Mouse (Mus musculus): ENCODE measurements around the gene Pip4k2b.
"Not testable (repeated sequence)": the region's sequence is repeated elsewhere in the genome, so short reads cannot be mapped to it uniquely, and the experiment has no call there.

Pip4k2b gene

GRCm38 (mm10) chr11:97744063-97744717 lies at the start of gene Pip4k2b:
Gene Pip4k2b, minus strand, starts transcription at chr11:97744704.
- no peak for DNase-seq (ENCODE audit: extremely low spot score, low spot score)

- DNase-seq (ENCODE audit: extremely low spot score, low spot score), result no peak
These were observed 48.7 kb upstream of the Pip4k2b start for GRCm38 (mm10) chr11:97793165-97793564.

- DNase-seq (ENCODE audit: extremely low spot score, low spot score), result not testable (repeated sequence)
These were observed 46.4 kb upstream of the Pip4k2b start for GRCm38 (mm10) chr11:97790778-97791438.

DNA sequence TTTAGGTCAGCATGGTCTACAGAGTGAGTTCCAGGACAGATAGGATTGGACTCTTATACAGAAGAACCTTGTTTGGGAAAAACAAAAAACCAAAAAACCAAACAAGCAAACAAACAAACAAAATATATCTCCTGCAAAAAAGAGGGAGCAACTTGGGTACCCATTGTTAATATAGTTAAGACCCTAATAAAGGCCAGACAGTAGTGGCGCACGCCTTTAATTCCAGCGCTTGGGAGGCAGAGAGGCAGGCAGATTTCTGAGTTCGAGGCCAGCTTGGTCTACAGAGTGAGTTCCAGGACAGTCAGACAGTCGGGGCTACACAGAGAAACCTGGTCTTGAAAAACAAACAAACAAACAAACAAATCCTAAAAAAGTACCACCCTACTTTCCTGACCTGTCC lies 45.2 kb upstream of the Pip4k2b start:
- no peak for DNase-seq (ENCODE audit: extremely low spot score, low spot score)

DNA sequence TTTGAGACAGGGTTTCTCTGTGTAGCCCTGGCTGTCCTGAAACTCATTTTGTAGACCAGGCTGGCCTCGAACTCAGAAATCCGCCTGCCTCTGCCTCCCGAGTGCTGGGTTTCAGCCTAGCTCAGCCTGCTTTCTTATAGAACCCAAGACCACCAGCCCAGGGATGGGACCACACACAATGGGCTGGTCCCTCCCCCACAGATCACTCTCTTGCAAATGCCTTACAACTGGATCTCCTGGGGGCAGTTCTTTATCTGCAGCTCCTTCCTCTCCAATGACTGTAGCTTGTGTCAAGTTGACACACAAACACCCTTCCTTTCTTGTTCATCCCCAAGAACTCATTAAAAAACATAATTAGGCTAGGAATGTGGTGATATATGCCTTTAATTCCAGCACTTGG lies 43.5 kb upstream of the Pip4k2b start:
- DNase-seq (ENCODE audit: extremely low spot score, low spot score), result no peak

DNA sequence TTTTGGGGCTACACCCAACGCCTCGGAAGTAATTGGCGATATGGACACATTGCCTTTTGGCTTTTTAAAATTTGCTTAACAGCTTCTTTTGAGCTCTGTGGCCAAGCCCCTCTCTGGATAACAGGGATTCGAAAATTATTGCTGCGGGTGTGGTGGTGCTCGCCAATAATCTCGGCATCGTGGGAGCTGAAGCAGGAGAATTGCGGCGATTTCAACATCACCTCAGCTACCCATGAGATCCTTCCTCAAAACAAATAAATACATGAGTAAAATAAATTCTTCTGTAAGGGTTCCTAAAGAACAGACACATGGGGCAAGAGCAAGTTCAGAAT lies 38.0 kb upstream of the Pip4k2b start:
- no peak for DNase-seq (ENCODE audit: extremely low spot score, low spot score)

DNA sequence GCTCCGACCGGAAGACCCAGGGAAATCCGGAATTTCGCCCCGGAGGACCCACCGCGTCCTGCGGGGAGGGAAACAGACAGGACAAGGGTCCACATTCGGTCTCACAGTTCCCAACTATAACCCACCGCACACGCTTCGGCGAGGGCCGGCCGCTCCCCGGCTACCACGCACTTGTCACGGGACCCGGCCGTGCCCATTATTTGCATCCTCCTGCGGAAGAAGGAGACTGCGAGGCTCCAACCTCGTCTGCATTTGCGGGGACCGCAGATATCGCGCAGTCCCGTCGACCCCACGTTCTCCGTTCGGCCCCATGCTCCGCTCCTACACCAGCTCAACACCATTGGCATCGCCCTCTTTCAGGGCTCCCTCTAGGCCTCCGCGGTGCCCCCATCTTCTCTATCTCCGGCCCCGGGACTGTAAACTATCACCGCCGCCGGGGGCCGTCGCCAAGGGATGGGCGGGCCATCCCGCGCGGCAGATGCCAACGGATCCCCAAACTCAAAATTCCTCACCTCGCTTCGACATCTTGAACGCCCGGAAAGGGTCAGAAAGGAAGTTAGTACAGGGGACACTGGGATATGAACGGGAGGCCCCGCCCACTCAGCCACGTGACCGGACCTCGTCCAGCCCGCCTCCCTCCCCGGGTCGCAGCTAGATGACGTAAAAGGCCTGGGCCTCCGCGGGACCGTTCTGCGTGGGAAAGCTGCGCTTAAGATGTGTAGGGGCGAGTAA lies 37.5 kb upstream of the Pip4k2b start, which contains the start of gene Rpl23:
Rpl23 (minus strand) TSS at position 606 of the 732 bp plus-strand sequence.
- peak; percentile 99 for DNase-seq (ENCODE audit: extremely low spot score, low spot score)

DNA sequence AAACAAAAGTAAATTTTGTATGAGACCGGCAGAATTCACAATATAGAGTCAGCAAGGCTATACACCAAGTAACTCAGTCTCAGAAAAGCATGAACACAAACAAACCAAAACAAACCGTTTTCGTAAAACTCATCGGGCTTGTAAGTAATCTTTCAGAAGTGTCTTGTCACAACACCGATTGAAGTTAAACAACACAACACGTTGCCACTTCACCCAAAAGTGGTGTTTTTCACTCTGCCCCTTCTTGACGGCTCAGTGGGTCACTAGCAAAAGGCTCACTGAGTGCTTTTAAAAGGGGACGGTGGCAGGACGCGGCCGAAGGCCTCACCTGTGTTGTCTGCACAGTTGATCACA lies 37.0 kb upstream of the Pip4k2b start:
- no peak for DNase-seq (ENCODE audit: extremely low spot score, low spot score)

DNA sequence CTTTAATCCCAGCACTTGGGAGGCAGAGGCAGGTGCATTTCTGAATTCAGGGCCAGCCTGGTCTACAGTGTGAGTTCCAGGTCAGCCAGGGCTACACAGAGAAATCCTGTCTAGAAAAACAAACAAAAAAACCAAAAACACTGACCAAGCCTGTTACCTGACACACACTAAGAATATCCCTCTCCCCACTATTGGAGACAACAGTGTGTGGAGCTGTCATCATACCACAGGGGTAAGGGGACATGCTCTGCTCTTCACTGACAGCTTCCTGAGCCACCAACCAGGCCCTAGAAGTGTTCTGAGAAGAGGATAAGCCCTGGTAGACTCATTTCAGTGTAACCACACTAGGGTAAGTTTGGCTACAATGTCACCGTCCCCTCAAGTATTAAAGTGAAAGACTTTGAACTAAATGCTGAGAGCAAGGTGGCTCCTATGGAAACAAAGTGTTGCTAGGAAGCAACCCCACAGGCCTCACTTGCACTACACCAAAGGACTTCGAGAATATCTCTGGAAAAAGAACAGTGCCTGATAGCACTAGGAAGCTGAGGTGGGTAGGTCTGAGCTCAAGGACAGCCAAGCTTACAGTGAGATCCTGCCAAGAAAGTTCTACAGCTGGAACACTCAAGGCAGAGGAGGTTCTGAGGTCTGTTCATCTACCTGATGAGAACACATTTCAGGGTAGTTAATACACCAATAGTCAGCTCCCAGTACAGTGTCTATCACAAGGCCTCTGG lies 35.6 kb upstream of the Pip4k2b start:
- DNase-seq (ENCODE audit: extremely low spot score, low spot score), result no peak

GRCm38 (mm10) chr11:97778918-97779317 lies 34.4 kb upstream of the Pip4k2b start:
- DNase-seq (ENCODE audit: extremely low spot score, low spot score), result no peak

DNA sequence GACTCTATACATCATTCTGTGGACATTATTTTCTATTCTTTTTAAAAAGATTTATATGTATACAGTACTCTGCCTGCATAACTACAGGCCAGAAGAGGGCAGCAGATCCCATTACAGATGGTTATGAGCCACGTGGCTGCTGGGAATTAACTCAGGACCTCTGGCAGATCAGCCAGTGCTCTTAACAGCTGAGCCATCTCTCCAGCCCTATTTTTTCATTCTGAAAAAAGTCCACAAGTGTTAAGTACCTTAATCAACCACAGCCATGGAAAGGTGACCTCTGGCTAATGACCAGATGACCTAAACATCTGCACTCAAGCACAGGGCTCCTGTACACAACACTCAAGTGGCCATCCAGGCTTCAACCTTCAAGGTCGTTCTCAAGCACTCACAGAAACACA lies 32.6 kb upstream of the Pip4k2b start:
- peak; percentile 31 for DNase-seq (ENCODE audit: extremely low spot score, low spot score)

DNA sequence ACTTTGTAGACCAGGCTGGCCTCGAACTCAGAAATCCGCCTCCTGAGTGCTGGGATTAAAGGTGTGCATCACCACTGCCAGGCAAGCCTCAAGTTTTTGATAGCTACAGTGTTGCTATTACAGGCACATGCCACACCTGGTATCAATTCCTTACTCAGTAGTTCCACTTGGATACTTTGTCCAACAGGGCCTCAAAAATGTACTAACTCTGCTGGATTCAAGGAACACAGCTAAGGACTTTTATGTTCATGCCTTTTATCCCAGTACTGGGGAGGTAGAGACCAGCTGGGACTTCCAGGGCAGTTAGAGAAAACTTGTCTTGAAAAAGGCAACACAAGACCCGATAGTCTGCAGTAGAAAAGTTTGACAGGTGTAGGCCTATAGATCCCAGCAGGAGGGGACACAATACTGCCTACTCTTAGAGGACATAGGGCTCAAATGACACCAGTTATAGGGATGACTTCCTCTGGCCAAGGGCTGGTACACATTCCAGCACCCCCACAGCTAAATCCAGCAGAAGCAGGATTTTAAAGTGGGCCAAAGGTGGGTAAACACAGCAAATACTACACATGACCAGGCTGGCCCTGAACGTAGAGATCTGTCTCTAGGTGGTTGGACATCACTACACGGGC lies 32.1 kb upstream of the Pip4k2b start:
- no peak for DNase-seq (ENCODE audit: extremely low spot score, low spot score)

DNA sequence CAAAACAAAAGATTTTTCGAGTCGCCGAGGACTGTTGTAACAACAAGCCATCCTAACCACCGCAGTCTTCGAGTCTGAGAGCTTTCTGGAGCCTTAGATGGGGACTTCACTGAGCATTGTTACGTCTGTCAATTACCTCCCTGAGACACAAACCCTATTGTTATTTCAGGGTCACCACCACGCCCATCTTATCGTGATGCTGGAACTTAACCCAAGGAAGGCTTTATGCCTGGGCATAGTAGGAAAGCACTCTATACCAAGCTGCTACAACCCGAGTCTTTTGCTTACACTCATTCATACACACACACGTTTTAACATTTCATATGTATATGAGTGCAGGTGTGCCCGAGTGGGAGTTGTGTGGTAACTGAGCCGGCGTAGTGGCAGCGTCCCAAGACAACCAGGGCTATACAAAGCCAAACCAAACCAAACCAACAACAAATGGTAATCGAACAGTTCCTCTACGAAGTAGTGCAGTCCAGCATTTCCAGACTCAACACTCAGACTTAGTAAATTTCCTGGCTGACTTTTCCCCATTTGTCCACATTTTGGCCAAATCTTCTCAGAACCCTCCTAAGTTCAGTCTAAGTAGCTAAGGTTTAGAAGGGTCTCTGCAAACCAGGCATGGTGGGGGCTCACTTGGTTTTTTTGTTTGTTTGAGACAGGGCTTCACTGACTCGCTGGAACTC lies 31.4 kb upstream of the Pip4k2b start, which contains the start of gene 1700001P01Rik:
1700001P01Rik (minus strand) TSS at position 111 of the 689 bp plus-strand sequence.
- DNase-seq (ENCODE audit: extremely low spot score, low spot score), result no peak

DNA sequence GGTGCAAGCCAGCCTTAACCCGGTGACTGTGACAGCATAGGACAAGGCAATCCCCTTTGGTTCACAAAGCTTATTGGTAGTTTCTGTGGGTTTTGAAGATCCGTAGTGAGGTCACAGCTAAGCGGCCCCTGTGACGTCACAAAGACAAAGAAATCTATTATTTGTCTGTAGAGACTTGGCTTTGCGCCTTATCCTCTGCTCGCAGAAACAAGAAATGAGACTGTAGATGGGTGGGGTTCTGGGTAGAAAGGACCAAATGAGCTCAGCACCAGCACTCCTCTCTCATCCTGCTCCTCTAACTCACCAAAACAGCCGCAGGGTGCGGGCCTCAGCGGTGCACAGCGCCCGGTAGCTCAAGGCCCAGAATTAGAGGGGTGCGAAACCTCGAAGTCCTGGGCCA lies 30.7 kb upstream of the Pip4k2b start:
- DNase-seq (ENCODE audit: extremely low spot score, low spot score), result no peak

GRCm38 (mm10) chr11:97771410-97771809 lies 26.9 kb upstream of the Pip4k2b start:
- no peak for DNase-seq (ENCODE audit: extremely low spot score, low spot score)

DNA sequence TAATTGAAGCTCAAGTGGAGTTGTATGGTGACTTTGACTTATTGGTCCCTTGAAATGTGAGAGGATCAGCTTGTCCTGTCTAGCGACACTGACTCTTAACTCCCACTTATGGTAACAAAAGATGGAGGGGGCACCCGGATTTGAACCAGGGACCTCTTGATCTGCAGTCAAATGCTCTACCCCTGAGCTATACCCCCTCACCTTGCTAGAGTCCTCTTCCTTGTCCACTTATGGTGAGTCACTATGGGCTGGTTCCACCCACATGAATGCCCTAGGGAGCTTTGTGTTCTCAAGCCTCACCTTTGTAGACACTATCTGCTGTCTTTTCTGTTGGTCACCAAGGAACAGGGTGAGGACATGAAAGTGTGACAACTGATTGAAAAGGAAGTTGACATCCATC lies 25.2 kb upstream of the Pip4k2b start:
- no peak for DNase-seq (ENCODE audit: extremely low spot score, low spot score)

- peak; percentile 94 for DNase-seq (ENCODE audit: extremely low spot score, low spot score)
These were observed 21.8 kb upstream of the Pip4k2b start, which contains the start of gene Cwc25 for GRCm38 (mm10) chr11:97766154-97766881. Gene Cwc25, minus strand, starts transcription at chr11:97766556.

DNA sequence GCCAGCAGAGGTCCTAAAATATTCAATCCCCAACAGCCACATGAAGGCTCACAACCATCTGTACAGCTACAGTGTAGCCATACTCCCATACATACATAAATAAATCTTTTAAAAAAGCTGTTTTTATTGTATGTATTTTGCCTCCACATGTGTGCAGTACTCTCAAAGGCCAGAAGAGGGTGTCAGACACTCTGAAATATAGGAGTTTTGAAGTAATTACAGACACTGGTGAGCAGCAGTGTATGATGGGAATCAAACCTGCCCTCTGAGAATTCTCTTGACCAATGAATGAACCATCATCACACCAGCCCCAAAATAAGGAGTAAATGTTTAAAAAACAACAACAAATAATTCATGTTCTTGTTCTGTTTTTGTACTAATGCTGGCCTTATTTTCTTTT lies 17.1 kb upstream of the Pip4k2b start:
- DNase-seq (ENCODE audit: extremely low spot score, low spot score), result no peak

GRCm38 (mm10) chr11:97758942-97759341 lies 14.4 kb upstream of the Pip4k2b start:
- no peak for DNase-seq (ENCODE audit: extremely low spot score, low spot score)

DNA sequence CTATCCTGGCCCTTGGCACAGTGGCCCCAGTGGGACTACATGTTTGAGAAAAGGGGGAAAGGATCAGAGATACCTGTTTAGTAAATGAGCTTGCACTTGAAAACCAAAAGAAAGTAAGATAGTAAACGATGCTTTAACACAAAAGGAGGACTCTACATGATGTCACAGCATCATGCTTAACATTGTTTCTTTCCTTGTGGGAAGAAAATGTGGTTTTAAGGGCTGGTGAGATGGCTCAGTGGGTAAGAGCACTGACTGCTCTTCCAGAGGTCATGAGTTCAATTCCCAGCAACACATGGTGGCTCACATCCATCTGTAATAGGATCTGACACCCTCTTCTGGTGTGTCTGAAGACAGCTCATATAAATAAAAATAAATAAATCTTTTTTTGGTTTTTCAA lies 13.6 kb upstream of the Pip4k2b start:
- no peak for DNase-seq (ENCODE audit: extremely low spot score, low spot score)
